Mouse (Mus musculus) c-Kit-positive CD71-positive TER-119-negative erythroid progenitor cells, embryonic 14.5 days (primary cell): ENCODE measurements around the gene Bex1.
"Not testable (repeated sequence)": the region's sequence is repeated elsewhere in the genome, so short reads cannot be mapped to it uniquely, and the experiment has no call there.

Source experiments
- DNase-seq: peaks from one replicate; pipeline ENCODE4 v3.0.0-alpha.2; 2013; ENCODE audit warnings: low read depth

The Bex1 gene

DNA sequence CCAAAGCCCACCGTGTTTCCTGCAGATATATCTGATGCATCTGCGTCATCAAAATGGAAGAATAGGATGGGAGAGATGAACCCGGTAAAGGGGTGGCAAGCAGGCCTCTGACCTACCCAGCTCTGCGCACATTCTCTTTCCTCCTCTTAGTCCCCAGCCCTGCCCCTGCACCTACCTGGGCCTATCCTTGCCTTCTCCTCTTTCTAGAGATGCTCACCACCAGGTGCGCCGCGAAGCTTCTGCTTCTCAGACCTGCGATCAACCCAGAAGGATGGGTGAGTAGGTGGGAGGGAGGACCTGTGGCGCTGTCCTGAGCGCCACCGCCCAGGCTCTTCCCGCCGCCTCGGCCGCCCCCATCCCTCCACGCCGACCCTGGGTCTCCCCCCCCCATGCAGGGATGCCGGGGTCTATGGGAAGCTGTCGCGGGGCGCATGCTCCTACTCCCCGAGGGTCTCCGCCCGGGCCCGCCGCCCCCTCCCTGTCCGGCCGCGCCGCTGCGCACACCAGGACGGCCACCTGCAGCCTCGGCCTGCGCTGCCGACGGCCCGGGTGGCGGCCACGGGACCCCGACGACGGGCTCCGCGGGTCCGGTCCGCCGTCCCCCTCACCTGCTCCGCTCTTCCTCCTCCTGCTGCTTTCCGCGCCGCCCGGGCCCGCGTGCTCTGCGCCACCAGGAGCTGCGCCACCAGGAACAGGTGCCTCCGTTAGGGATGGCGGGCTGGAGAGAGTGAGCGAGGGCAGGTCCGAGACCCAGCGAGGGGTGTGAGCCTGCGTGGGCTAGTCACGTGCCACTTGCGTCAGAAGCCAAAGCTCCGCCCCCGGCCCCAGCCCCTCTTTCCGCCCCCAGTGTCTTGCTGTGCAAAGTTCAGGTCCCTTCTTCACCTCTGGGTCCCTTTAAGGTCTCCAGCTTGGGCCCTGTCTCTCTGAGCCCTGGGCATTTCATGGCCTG lies at the start of gene Bex1, which contains the start of gene Tceal7:
TSS of gene Bex1 (minus strand) at position 785 of the 949 bp plus-strand sequence.
TSS of gene Tceal7 (plus strand) at position 51 of the 949 bp plus-strand sequence.
- DNase-seq: not testable (repeated sequence)

- no peak for DNase-seq
Measured at GRCm38 (mm10) chrX:136252023-136252729, 36.9 kb upstream of the Bex1 start.

- DNase-seq: no peak
Measured at GRCm38 (mm10) chrX:136249671-136250070, 34.4 kb upstream of the Bex1 start.

DNA sequence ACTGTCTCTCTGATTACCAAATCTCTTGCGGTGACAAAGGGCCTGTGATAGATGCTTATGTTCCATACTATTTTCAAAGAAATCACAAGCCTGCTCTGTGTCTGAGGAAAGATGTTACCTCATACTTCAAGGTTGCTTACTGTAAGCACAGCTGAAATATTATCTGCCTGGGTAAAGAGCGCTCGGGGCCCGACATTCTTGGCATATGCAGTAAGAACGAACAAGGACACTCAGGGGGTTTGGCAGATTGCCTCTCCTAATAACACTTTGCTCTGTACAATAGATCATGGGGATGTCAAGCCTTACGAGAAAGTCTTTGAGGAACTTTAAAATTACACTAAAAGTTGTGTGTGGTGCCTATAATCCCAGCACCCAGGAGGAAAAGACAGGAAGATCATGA lies 33.5 kb upstream of the Bex1 start:
- DNase-seq: no peak

DNA sequence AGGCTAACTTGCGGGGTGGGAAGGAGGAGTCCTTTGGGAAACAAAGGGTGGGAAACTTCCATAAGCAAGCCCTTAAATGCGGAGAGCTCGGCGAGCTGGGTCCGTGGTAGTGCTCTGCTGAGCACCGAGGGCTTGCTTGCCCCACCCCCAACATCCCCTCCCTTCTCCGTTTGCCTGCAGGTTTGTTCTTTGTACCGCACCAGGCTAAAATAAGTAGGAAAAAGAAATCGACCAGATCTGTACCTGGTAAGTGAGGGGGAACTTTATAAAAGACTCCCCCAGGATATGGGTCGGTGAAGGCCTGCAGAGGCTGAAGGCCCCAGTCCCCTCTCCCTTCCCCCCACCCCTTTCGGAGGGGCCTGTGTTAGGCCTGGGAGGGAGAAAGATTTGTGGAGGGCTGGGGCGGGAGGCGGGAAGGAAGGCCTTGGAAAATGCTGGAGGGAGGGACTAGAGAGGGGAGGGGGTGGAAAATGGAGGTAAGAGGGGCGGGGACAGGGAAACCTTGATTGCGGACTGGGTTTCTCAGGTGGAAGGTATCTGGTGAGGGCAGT lies 30.3 kb upstream of the Bex1 start:
- no peak for DNase-seq

DNA sequence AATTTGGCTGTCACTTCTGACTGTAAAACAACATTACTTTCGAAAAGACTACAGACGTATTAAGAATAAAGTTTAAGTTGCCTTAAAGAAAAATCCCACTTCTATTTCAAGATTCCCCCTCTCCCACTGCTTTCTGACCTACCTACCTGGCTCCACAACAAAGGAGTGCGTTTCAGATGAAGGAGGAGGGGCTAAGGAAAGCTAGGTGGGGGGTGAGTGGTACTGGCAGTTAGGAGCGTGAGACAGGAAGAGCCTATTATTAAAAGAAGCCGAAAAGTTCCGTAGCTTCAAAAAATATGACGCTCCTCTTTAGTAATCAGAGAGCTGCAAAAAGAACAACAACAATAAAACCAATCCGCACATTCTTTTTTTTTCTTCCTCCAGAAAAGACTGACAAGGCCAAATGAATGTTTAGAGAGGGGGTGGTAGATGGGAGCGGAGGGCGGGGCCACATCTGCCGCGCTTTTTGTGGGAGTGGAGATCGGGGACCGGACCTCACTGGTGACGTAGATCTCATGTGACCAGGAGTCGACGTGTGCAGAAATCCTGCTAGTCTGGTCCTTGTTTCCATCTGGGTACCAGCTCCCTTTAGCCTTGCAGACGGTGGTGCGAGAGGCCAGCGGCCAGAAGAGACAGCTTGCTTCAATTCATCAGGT lies 29.4 kb upstream of the Bex1 start, which contains the start of gene Tceal9:
TSS of gene Tceal9 (plus strand) at position 506 of the 656 bp plus-strand sequence.
- DNase-seq: peak; percentile 76

DNA sequence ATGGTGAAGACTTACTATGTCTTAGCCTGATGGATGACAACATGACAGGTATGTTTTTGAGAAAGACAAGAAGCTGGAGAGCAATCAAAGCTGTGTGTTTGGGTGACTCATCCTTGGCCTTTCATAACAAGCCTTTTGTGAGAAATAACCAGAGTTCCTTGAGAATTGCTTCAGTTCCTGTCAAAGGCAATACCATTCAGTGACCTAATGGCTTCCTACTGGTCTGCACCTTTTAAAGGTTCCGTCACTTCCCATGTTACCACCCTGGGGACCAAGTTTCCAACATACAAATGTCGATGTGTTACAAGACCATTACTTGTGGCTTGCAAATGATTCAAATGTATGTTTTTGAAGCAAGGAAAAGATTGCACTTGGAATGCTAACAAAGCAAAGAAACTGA lies 27.9 kb upstream of the Bex1 start:
- DNase-seq: no peak

DNA sequence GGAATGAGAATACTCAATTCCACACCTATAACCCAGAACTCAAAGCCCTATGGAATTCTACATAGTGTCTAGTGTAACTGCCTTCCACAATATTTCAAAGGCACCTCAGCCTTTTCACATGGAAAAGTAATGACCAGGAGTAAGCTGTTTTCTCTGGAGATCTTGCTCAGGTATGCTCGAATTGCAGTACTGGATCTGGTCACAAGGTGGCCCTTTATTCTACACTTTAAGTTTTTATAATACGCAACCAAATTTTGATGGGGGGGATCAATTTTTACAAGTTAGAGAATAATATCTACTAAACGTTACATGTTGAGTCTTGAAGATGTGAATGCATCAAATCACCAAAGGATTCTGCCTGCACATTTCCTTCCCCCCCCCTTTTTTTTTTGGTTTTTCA lies 22.8 kb upstream of the Bex1 start:
- DNase-seq: no peak

- no peak for DNase-seq
Measured at GRCm38 (mm10) chrX:136227768-136228167, 12.5 kb upstream of the Bex1 start.

- DNase-seq: no peak
Measured at GRCm38 (mm10) chrX:136223714-136224113, 8.4 kb upstream of the Bex1 start.

DNA sequence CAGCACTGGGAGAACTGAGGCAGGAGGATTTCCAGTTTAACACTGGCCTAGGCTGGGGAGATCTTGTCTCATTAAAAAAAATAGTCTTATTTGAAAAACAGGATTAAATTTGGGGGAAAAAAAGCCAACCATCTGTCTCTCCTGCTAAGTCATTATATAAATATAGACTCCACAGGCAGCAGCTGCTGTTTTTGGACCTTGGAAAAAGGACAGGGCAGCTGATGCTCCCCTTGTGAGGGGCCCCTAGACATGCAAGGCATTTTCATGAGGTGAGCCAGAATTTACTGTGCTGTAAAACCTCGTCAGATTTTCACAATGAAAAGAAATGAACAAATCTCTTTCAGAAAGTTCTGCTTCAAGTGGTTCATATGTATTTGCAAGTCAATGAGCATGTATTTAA lies 990 bp upstream of the Bex1 start:
- DNase-seq: no peak

DNA sequence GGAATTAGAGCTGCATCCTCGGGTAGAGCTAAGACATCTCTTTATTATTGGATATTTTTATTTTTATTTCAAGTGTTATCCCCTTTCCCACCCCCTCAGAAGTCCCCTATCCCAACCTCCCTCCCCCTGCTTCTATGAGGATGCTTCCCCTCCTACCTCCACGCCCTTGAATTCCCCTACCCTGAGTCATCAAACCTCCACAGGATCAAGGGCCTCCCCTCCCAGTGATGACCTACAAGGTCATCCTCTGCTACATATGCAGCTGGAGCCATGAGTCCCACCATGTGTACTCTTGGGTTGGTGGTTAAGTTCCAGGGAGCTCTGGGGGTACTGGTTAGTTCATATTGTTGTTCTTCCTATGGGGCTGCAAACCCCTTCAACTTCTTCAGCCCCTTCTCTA lies 1.9 kb downstream of the Bex1 start:
- no peak for DNase-seq

- DNase-seq: no peak
Measured at GRCm38 (mm10) chrX:136204406-136204805, 10.9 kb downstream of the Bex1 start.

- no peak for DNase-seq
Measured at GRCm38 (mm10) chrX:136203664-136204066, 11.6 kb downstream of the Bex1 start, which contains the start of gene Tceal5. Gene Tceal5 (minus strand): TSS chrX:136203876.

DNA sequence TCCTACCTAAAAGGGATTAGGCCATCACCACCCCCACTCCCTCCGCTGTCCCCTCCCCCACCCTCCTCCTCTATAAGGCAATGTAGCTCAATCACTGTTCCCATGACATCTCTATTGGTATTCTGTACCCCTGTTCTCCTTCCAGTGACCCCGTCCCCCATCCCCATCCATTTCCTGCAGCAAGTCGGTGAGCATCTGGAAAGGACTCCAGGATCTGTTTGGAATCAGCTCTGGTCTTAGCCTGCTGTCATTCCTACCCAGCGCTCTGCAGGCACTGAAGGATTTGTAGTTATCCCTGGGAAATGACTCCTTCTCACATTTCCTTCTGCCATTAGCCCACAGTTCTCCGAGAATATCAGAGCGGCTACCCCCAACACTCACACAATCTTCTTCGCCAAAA lies 12.1 kb downstream of the Bex1 start:
- DNase-seq: no peak

DNA sequence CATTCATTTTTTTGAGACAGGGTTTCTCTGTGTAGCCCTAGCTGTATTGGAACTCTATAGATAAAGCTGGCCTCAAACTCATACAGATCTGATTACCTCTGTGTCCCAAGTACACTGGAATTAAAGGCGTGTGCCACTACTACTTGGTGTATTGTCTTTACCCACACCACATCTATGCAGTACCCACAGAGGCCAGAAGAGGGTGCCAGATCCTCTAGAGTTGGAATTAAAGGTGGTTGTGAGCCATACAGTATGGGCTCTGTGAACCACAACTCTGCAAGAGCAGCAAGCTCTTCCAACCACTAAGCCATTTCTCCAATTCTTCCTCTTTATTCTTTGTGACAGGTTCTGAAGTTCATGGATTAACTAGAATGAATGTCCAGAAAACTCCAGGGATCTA lies 18.4 kb downstream of the Bex1 start:
- DNase-seq: peak; percentile 42

DNA sequence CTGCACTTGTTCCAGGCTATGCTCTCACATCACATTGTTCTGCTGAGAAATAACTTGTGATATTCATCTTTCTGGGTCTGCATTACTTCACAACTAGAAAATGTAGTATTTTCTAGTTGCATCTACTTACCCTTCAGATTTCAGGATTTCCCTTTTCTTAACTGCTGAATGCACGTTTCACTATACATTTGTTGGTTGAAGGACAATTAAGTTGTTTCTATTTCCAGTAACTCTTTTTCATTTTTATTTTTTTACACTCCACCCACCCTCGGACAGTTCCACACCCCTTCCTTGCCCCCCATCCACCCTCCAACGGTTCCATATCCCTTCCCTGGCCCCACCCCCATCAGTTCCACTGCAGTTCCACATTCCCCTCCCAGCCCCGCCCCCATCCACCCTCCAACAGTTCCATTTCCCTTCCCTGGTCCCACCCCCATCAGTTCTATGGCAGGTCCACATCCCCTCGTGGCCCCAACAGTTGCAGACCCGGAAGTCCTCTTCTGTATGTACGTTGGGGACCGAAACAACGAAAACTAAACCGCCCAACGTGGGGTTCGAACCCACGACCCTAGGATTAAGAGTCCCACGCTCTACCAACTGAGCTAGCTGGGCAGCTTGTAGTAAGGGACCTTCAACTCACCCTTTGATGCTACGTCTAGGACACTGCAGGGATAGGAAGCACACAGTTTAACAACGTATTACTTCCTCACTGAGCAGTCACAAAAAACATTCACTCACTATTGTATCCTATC lies 19.9 kb downstream of the Bex1 start:
- DNase-seq: no peak

DNA sequence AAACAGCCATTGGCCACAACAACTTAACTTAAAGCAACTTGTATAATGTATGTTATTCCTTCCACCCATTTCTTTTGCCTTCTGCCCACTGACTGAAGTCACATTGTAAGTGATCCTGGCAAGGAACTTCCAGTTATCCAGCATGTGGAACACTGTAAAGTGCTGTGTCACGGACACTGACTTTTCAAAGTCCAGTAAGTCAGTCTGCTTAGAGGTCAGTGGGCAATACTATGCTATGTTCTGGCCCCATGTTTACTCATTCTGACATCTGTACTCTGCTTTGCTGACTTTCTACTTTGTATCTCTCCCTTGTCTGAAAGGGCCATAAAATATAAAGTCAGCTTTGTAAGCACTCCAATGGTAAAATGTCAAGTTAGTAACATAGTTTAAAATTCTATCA lies 32.2 kb downstream of the Bex1 start:
- no peak for DNase-seq

DNA sequence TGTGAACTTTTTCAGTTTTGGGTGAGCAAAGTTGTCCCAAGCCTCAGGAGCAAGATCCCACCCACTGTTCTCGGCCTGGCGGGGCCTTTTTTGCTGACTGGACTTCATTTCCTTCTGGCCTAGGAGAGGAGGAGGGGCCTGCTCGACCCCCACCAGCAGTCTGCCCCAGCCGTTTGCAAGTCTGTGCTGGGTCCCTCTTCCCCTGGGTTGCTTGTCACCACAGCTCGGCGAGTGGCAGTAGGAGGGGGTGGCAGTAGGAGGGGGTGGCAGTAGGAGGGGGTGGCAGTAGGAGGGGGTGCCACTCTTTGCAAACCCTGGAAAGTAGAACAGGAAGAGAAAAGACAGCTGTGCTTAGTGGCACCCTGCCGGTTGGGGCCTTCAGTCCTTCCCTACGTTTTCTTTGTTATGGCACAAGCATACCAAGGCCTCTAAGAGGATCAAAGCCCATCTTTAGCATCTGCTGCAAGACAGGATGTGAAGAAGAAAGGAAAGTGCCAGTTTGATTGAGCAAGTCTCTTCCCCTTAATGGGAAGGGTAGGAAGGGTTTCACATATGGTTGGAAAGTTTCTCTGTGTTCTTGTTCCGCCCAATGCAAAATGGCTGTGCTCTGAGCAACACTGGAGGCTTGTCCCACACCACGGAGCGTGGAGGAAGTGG lies 34.3 kb downstream of the Bex1 start:
- no peak for DNase-seq

DNA sequence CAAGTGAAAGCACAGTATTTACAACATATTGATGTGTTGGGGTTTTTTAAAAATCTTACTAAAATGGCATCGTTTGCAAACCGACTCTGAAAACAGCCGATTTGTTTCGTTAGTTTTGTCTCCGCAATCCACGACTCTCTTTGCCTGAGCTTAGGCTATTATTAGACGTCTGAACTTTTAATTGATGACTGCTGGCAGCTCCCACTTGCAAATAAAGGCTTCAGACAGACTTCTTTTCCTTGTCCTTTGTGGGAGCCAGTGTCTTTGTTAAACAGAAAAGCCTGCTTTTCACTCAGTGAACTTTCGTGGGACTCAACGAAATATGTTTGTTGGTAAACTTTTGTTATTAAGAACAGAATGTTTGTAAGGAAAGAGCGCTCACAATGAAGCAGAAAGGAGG lies 42.5 kb downstream of the Bex1 start:
- no peak for DNase-seq

- peak; percentile 82 for DNase-seq
Measured at GRCm38 (mm10) chrX:136172118-136172551, 43.2 kb downstream of the Bex1 start, which contains the start of gene Tceal8. Gene Tceal8 (minus strand): TSS chrX:136172342.
